Mouse (Mus musculus) C2C12 (cell line): ENCODE results near the gene Popdc3. TPM values are rescaled to one million over a fixed set of nuclear protein-coding genes. Genes with fewer than 3 reads are reported as not detected.
"Not testable (repeated sequence)": the region's sequence is repeated elsewhere in the genome, so short reads cannot be mapped to it uniquely, and the experiment has no call there.

Source experiments
- H3K27me3 ChIP-seq: one replicate; pipeline ENCODE4 v1.6.1; 2011; ENCODE audit not compliant: control insufficient read depth, insufficient read depth, insufficient read length
- H3K36me3 ChIP-seq: one replicate; pipeline ENCODE4 v1.6.1; 2011; ENCODE audit not compliant: control insufficient read depth, insufficient read depth
- H3K4me3 ChIP-seq: one replicate; pipeline ENCODE4 v1.5.1; 2011; ENCODE audit warnings: mild to moderate bottlenecking, control low read depth; ENCODE audit not compliant: poor library complexity, insufficient read depth, severe bottlenecking
- H3K79me2 ChIP-seq: one replicate; pipeline ENCODE4 v1.6.1; 2011; ENCODE audit not compliant: control insufficient read depth, insufficient read depth
- H3K79me3 ChIP-seq: one replicate; pipeline ENCODE4 v1.6.1; 2011; ENCODE audit warnings: low read depth, control low read depth
- H3ac ChIP-seq: one replicate; pipeline ENCODE3; 2011; ENCODE audit warnings: low read depth; ENCODE audit not compliant: control insufficient read depth, insufficient read length
- CEBPB ChIP-seq: IDR thresholded peaks from one replicate; pipeline ENCODE4 v1.6.1; 2011; ENCODE audit warnings: low read depth, mild to moderate bottlenecking, control low read depth, moderate library complexity
- CTCF ChIP-seq: IDR thresholded peaks from one replicate; pipeline ENCODE4 v1.5.1; 2011; ENCODE audit not compliant: control insufficient read depth, insufficient read depth, insufficient read length
- FOSL1 ChIP-seq: IDR thresholded peaks from one replicate; pipeline ENCODE4 v1.8.0; 2011; ENCODE audit warnings: mild to moderate bottlenecking, low read length; ENCODE audit not compliant: poor library complexity, insufficient read depth, severe bottlenecking
- MAX ChIP-seq: IDR thresholded peaks from one replicate; pipeline ENCODE4 v1.6.1; 2011; ENCODE audit warnings: mild to moderate bottlenecking, control low read depth
- MYOD1 ChIP-seq: IDR thresholded peaks from one replicate; pipeline ENCODE4 v1.6.1; 2011; ENCODE audit warnings: low read depth; ENCODE audit not compliant: control insufficient read depth, insufficient read length
- MYOG ChIP-seq: IDR thresholded peaks from one replicate; pipeline ENCODE4 v1.6.1; 2011; ENCODE audit not compliant: control insufficient read depth, insufficient read length; ENCODE audit errors: extremely low read depth
- USF1 ChIP-seq: IDR thresholded peaks from one replicate; pipeline ENCODE4 v1.6.1; 2011; ENCODE audit warnings: low read depth, mild to moderate bottlenecking, control low read depth, moderate library complexity
- polyA plus RNA-seq: library from polyadenylated mRNA; unstranded; fragments of >200 nt; fragmentation: generic; extraction: Trizol; gene quantifications from one replicate; pipeline ENCODE4 v1.2.1, GENCODE M21; 2012; ENCODE audit warnings: missing spikeins

Gene Popdc3
- polyA plus RNA-seq, 1 experiment: 69.9 TPM

DNA sequence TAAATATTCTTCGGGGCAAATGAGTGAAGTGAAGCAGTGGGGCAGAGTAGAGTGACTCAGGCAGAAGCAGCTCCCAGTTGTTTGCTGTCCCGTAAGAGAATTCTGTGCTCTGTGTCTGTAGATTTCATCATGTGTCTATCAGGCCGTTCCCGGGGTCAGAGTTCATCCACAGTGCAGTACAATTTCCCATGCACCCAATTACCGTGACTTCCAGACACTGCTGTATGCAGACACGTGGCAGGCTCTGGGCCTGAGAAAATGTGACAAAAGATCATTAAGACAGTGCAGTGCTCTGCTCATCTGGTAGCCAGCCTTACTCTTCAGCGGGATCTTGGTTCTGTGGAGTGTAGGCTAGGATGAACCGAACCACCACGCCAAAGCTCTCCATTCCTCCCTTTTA lies 167.3 kb downstream of the Popdc3 start:
- Histone ChIP-seq H3K36me3 (peaks cover 72% of the 10 kb centered on the region), H3K79me3 (no peaks in the 10 kb centered on the region), H3ac (no peak overlapping the region), H3K27me3 (no peaks in the 10 kb centered on the region), H3K79me2 (peaks cover 6% of the 10 kb centered on the region), H3K4me3 (no peak overlapping the region)
- TF ChIP-seq CTCF (no peak), MYOD1 (no peak), MAX (no peak)

DNA sequence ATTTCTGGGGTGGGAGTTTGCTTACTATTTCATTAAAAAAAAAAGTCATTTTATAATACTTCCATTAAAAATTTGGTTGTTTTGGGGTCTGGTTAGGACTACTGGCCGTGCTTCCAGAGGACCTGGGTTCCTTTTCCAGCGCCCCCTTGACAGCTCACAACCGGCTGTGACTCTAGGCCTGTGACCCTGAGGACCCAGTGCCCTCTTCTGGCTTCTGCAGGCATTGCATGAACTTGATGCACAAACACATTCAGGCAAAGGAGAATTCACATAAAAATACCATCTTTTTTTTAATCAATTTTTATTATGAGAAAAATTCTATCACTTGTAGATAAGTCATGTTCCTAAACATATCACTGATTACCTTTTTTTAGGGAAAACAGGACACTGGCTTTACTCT lies 170.2 kb downstream of the Popdc3 start:
- H3K36me3 ChIP-seq: peaks cover 67% of the 10 kb centered on the region
- H3K79me3 ChIP-seq, H3K4me3 ChIP-seq, H3K27me3 ChIP-seq, H3ac ChIP-seq, H3K79me2 ChIP-seq: not testable (repeated sequence)

DNA sequence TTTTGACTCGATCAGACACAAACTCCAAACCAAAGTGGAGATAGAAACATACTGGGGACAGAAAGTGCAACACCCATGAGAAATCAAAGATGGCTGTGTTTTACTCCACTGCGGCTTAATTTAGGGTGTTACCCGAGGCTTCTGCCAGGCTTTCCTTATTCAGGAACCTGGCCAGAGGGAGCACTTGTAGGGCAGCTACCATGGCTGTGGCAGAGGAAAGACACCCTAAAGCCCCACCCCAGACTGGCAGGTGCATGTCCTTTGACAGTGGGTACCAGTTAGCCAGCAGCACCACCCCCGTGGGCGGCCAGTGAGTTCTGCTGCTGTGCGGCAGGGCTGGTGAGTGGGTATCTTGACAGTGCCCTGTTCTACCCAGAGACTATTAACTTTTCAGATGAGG lies 178.2 kb downstream of the Popdc3 start:
- Histone ChIP-seq H3K36me3 (peaks cover 78% of the 10 kb centered on the region), H3K79me3 (no peaks in the 10 kb centered on the region), H3K27me3 (no peaks in the 10 kb centered on the region), H3ac (no peak overlapping the region), H3K79me2 (no peaks in the 10 kb centered on the region), H3K4me3 (no peak overlapping the region)
- no peak for TF ChIP-seq MYOD1
- TF ChIP-seq CTCF: no peak
- no peak for TF ChIP-seq CEBPB
- TF ChIP-seq FOSL1: no peak

DNA sequence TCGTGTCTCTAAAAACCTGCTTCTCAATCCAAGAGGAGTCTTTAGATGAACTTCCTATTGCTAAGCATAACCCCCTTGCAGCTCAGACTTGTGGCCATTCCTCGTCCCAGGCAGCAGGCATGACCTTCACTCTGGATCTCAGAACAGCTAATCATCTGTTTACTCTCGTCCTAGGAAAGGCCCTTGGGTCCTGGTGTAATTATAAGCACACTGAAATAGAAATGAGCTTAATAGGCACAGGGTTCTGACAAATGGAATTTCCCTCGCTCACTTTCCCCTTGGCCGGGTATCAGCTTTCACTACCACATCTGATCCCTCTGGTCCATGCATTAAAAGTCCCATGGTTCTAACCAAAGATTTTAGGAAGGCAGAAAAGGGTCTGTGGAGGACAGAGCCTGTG lies 185.5 kb downstream of the Popdc3 start:
- Histone ChIP-seq H3K4me3 (no peak overlapping the region), H3K79me3 (peaks cover 2% of the 10 kb centered on the region), H3K36me3 (peaks cover 77% of the 10 kb centered on the region), H3K79me2 (no peaks in the 10 kb centered on the region), H3K27me3 (no peaks in the 10 kb centered on the region), H3ac (no peak overlapping the region)
- TF ChIP-seq CEBPB: no peak
- TF ChIP-seq FOSL1: no peak
- TF ChIP-seq MAX: no peak
- no peak for TF ChIP-seq CTCF
- no peak for TF ChIP-seq MYOD1
- no peak for TF ChIP-seq USF1
- TF ChIP-seq MYOG: no peak

DNA sequence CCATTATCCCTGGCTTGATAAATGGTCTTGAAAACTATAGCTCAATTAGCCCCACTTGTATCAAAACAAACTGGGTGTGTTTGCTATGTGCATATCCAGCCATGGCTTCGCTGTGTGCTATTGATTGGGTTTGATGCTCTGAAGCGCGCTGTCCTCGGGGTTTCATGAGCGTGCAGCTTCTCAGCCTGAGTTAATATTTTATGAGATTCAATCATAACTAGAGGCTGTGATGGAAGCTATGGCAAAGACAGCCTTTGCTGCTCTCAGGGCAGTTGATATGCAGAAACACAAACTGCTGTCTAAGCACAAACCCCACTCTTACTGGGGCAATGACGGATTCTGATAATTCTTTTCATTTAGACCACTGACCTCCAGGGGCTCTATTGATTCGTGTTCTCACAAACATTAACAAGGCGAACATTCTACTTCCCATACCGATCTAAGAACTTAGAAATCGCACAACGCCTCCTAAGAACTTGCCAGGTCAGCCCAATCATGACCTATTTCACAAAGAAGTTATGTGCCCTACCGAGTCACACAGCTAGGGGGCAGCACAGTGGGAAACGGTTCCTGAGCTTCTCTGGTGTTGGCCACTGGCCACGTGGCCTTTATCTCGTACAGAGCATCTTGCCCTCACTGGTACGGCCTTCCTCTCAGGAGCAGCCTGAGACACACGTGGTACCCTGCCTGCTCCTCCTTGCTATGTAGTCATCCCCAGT lies 189.2 kb downstream of the Popdc3 start:
- Histone ChIP-seq H3K4me3 (no peak overlapping the region), H3K36me3 (peaks cover 77% of the 10 kb centered on the region), H3ac (no peak overlapping the region), H3K79me3 (peaks cover 2% of the 10 kb centered on the region), H3K79me2 (no peaks in the 10 kb centered on the region), H3K27me3 (no peaks in the 10 kb centered on the region)
- no peak for TF ChIP-seq MYOG
- TF ChIP-seq USF1: no peak
- no peak for TF ChIP-seq MYOD1
- TF ChIP-seq CEBPB: no peak
- no peak for TF ChIP-seq MAX
- TF ChIP-seq FOSL1: no peak
- TF ChIP-seq CTCF: no peak

Other genes with a start within 250 kb of the Popdc3 start
- 49.2 TPM for gene Prep, start 110.9 kb upstream of the Popdc3 start, polyA plus RNA-seq
- 35.4 TPM for gene Bves, start 157.7 kb downstream of the Popdc3 start, polyA plus RNA-seq